Mouse (Mus musculus) MEL (cell line): ENCODE results near the gene Pigs. TPM values are rescaled to one million over a fixed set of nuclear protein-coding genes. Genes with fewer than 3 reads are reported as not detected.

Experiments used
- DNase-seq: peaks from one replicate; pipeline ENCODE4 v3.0.0; 2011; ENCODE audit warnings: low read depth, low spot score
- H3K27ac ChIP-seq: 2 replicates; pipeline ENCODE4 v1.5.1; 2012; ENCODE audit warnings: low read depth, mild to moderate bottlenecking, control low read depth, low read length, moderate library complexity; ENCODE audit not compliant: control insufficient read depth
- H3K27me3 ChIP-seq, 2 experiments: fragments of 150-350 bp in 1 of 2; sonication (generic) in 1 of 2; 2 replicates each; pipeline ENCODE4 v1.6.1; 2012; ENCODE audit warnings: low read length in 2 of 2, mild to moderate bottlenecking in 2 of 2, improper control_type of control experiment in 1 of 2, moderate library complexity in 1 of 2; ENCODE audit not compliant: insufficient read depth in 2 of 2, control insufficient read depth in 1 of 2
- H3K36me3 ChIP-seq, 2 experiments: 2 replicates each; pipeline ENCODE4 v1.6.1; 2012 to 2014; ENCODE audit warnings: low read length in 2 of 2, improper control_type of control experiment in 1 of 2, inconsistent platforms in 1 of 2, mild to moderate bottlenecking in 1 of 2; ENCODE audit not compliant: insufficient read depth in 2 of 2, control insufficient read depth in 1 of 2
- H3K4me1 ChIP-seq, 2 experiments: fragments of 150-350 bp in 1 of 2; sonication (generic) in 1 of 2; 2 replicates each; pipeline ENCODE4 v1.6.1; 2012; ENCODE audit warnings: low read length in 2 of 2, improper control_type of control experiment in 1 of 2, mild to moderate bottlenecking in 1 of 2; ENCODE audit not compliant: insufficient read depth in 2 of 2, control insufficient read depth in 1 of 2
- H3K4me3 ChIP-seq, 2 experiments: fragments of 150-350 bp in 1 of 2; sonication (generic) in 1 of 2; 2 replicates each; pipeline ENCODE4 v1.5.1; 2012; ENCODE audit warnings: low read depth in 2 of 2, low read length in 2 of 2, mild to moderate bottlenecking in 2 of 2, moderate library complexity in 2 of 2, control low read depth in 1 of 2, improper control_type of control experiment in 1 of 2; ENCODE audit not compliant: control insufficient read depth in 1 of 2, insufficient read depth in 1 of 2
- H3K79me2 ChIP-seq: 2 replicates; pipeline ENCODE4 v1.6.1; 2012; ENCODE audit warnings: mild to moderate bottlenecking, low read length, moderate library complexity; ENCODE audit not compliant: control insufficient read depth, poor library complexity, insufficient read depth
- H3K9ac ChIP-seq: 2 replicates; pipeline ENCODE4 v1.6.1; 2012; ENCODE audit warnings: low read depth, mild to moderate bottlenecking, control low read depth, low read length, moderate library complexity; ENCODE audit not compliant: control insufficient read depth, poor library complexity, severe bottlenecking
- H3K9me3 ChIP-seq: fragments of 150-350 bp; sonication (generic); replicated peaks from 2 replicates; pipeline ENCODE4 v1.6.1; 2012; ENCODE audit warnings: mild to moderate bottlenecking, low read length, improper control_type of control experiment, moderate library complexity; ENCODE audit not compliant: insufficient read depth
- BHLHE40 ChIP-seq: IDR thresholded peaks from 2 replicates; pipeline ENCODE4 v1.6.1; 2012; ENCODE audit warnings: low read depth, mild to moderate bottlenecking, inconsistent platforms, low read length, improper control_type of control experiment, borderline replicate concordance
- ELF1 ChIP-seq: IDR thresholded peaks from 2 replicates; pipeline ENCODE4 v1.6.1; 2014; ENCODE audit warnings: low read depth, mild to moderate bottlenecking, inconsistent platforms, low read length, improper control_type of control experiment, moderate library complexity
- GATA1 ChIP-seq: IDR thresholded peaks from 2 replicates; pipeline ENCODE4 v1.6.1; 2011; ENCODE audit warnings: low read depth, low read length, improper control_type of control experiment
- MAFK ChIP-seq: IDR thresholded peaks from 2 replicates; pipeline ENCODE4 v1.6.1; 2011; ENCODE audit warnings: low read depth, mild to moderate bottlenecking, low read length, improper control_type of control experiment, borderline replicate concordance
- MXI1 ChIP-seq: IDR thresholded peaks from 2 replicates; pipeline ENCODE4 v1.6.1; 2011; ENCODE audit warnings: mild to moderate bottlenecking, low read depth, low read length, improper control_type of control experiment
- MYB ChIP-seq: IDR thresholded peaks from 2 replicates; pipeline ENCODE4 v1.6.1; 2011; ENCODE audit warnings: mild to moderate bottlenecking, low read depth, low read length, improper control_type of control experiment
- NELFE ChIP-seq: IDR thresholded peaks from 2 replicates; pipeline ENCODE4 v1.6.1; 2011; ENCODE audit warnings: low read depth, low read length, improper control_type of control experiment
- POLR2AphosphoS2 ChIP-seq: IDR thresholded peaks from 2 replicates; pipeline ENCODE4 v1.6.1; 2011; ENCODE audit warnings: low read length, improper control_type of control experiment
- SIN3A ChIP-seq: IDR thresholded peaks from 2 replicates; pipeline ENCODE4 v1.6.1; 2012; ENCODE audit warnings: low read length, improper control_type of control experiment, inconsistent platforms
- TAL1 ChIP-seq: IDR thresholded peaks from 2 replicates; pipeline ENCODE4 v1.6.1; 2012; ENCODE audit warnings: mild to moderate bottlenecking, inconsistent platforms, low read length, moderate library complexity, mixed read lengths
- UBTF ChIP-seq: IDR thresholded peaks from 2 replicates; pipeline ENCODE4 v1.6.1; 2012; ENCODE audit warnings: low read depth, mild to moderate bottlenecking, inconsistent platforms, low read length, improper control_type of control experiment, moderate library complexity, borderline replicate concordance; ENCODE audit not compliant: insufficient read depth
- polyA plus RNA-seq, 2 experiments: library from polyadenylated mRNA; stranded (reverse) in 1 of 2; unstranded in 1 of 2; fragments of >175 nt in 1 of 2; fragments of >200 nt in 1 of 2; gene quantifications; 2 replicates each; pipeline versions ENCODE4 v1.2.1 to v1.2.4; 2012; ENCODE audit warnings: low replicate concordance in 2 of 2, low read depth in 1 of 2; ENCODE audit not compliant: insufficient read length in 2 of 2, insufficient read depth in 1 of 2, missing spikeins in 1 of 2
- total RNA-seq: library from RNA; depleted of rRNA; stranded (reverse); fragments of 300-350 nt; gene quantifications from 2 replicates; pipeline ENCODE4 v1.2.3, GENCODE M21; 2012

The Pigs gene
- total and polyA plus RNA-seq, 3 experiments = 28.5 to 97.1 (median 51.2) TPM

- Histone ChIP-seq H3K4me1 (peaks cover 6% of the 10 kb centered on the region in 2 experiments; a peak in 3 of 4 replicates), H3K4me3 (0 out of 4 replicates have a peak overlapping the region, but pooled peaks of 1 of the 2 experiments have one; percentile 67), H3K9ac (no peak overlapping the region), H3K79me2 (peaks cover 8% of the 10 kb centered on the region), H3K9me3 (no peaks in the 10 kb centered on the region), H3K27ac (no peak overlapping the region), H3K36me3 (peaks cover under 1 to 10% of the 10 kb centered on the region in 2 experiments), H3K27me3 (no peaks in the 10 kb centered on the region)
- no peak for DNase-seq
- TF ChIP-seq MAFK (peak; percentile 79), TAL1 (no peak)
Observed at GRCm38 (mm10) chr11:78327215-78327614, 1.0 kb upstream of the Pigs start.

- Histone ChIP-seq H3K36me3 (peaks cover 2 to 6% of the 10 kb centered on the region in 2 experiments; a peak in 1 of 4 replicates), H3K27me3 (no peaks in the 10 kb centered on the region), H3K79me2 (peaks cover 8% of the 10 kb centered on the region), H3K9ac (peak overlapping the region; percentile 86), H3K9me3 (no peaks in the 10 kb centered on the region), H3K4me3 (peak overlapping the region; percentile 67 to 86), H3K27ac (peak overlapping the region; percentile 61), H3K4me1 (peaks cover 3 to 4% of the 10 kb centered on the region in 2 experiments; a peak in 2 of 4 replicates)
- no peak for TF ChIP-seq ELF1
- peak; percentile 52; the same call in 1 of the 2 replicates for TF ChIP-seq MXI1
- 0 out of 2 replicates have a peak, but pooled peaks have one; percentile 77 for TF ChIP-seq UBTF
- TF ChIP-seq MYB = no peak
- TF ChIP-seq GATA1 = no peak
- no peak for TF ChIP-seq POLR2AphosphoS2
- DNase-seq = no peak
Observed at GRCm38 (mm10) chr11:78328512-78329056, 369 bp downstream of the Pigs start.

GRCm38 (mm10) chr11:78332676-78333075 lies 4.5 kb downstream of the Pigs start:
- Histone ChIP-seq H3K4me1 (peaks cover 3 to 4% of the 10 kb centered on the region in 2 experiments; a peak in 2 of 4 replicates), H3K4me3 (no peak overlapping the region), H3K27ac (no peak overlapping the region), H3K9ac (no peak overlapping the region), H3K36me3 (peaks cover 2 to 6% of the 10 kb centered on the region in 2 experiments; a peak in 1 of 4 replicates), H3K9me3 (no peaks in the 10 kb centered on the region), H3K27me3 (no peaks in the 10 kb centered on the region), H3K79me2 (peaks cover 8% of the 10 kb centered on the region)
- DNase-seq = no peak
- TF ChIP-seq BHLHE40 (no peak), SIN3A (peak; percentile 26; the same call in 1 of the 2 replicates), NELFE (no peak), MXI1 (0 out of 2 replicates have a peak, but pooled peaks have one; percentile 20)
